Mouse (Mus musculus) forelimb bud, embryonic 11.5 days (tissue): ENCODE measurements around the gene Mmp23.
"Not testable (repeated sequence)": the region's sequence is repeated elsewhere in the genome, so short reads cannot be mapped to it uniquely, and the experiment has no call there.

Experiments
- DNase-seq: peaks from one replicate; pipeline ENCODE4 v3.0.0-alpha.2; 2012; ENCODE audit warnings: low read depth, low spot score

Gene Mmp23

GRCm38 (mm10) chr4:155654456-155655298, 1.5 kb upstream of the Mmp23 start:
- no peak for DNase-seq

- no peak for DNase-seq
Measured at GRCm38 (mm10) chr4:155654183-155654455, 935 bp upstream of the Mmp23 start.

GRCm38 (mm10) chr4:155653451-155654182, 433 bp upstream of the Mmp23 start:
- DNase-seq, result no peak

GRCm38 (mm10) chr4:155652283-155653085, 700 bp downstream of the Mmp23 start:
- no peak for DNase-seq

- no peak for DNase-seq
Measured at GRCm38 (mm10) chr4:155651553-155652269, 1.5 kb downstream of the Mmp23 start.

- no peak for DNase-seq
Measured at GRCm38 (mm10) chr4:155649355-155649754, 3.8 kb downstream of the Mmp23 start.

- DNase-seq, result no peak
Measured at GRCm38 (mm10) chr4:155645721-155646120, 7.5 kb downstream of the Mmp23 start.

GRCm38 (mm10) chr4:155645308-155645707, 7.9 kb downstream of the Mmp23 start, which contains the start of gene Gm10563:
Gene Gm10563 (minus strand): TSS chr4:155645408.
- DNase-seq, result not testable (repeated sequence)

- no peak for DNase-seq
Measured at GRCm38 (mm10) chr4:155643531-155643930, 9.7 kb downstream of the Mmp23 start.

- DNase-seq, result no peak
Measured at GRCm38 (mm10) chr4:155635766-155636499, 17.3 kb downstream of the Mmp23 start.

GRCm38 (mm10) chr4:155630267-155630666, 22.9 kb downstream of the Mmp23 start:
- no peak for DNase-seq

- DNase-seq, result peak; percentile 98
Measured at GRCm38 (mm10) chr4:155624338-155625291, 28.6 kb downstream of the Mmp23 start, which contains the start of gene Cdk11b. Gene Cdk11b (plus strand): TSS chr4:155624854.

GRCm38 (mm10) chr4:155618321-155618720, 34.9 kb downstream of the Mmp23 start:
- no peak for DNase-seq

GRCm38 (mm10) chr4:155613264-155613663, 39.9 kb downstream of the Mmp23 start:
- no peak for DNase-seq

- DNase-seq, result no peak
Measured at GRCm38 (mm10) chr4:155611860-155612259, 41.3 kb downstream of the Mmp23 start.

GRCm38 (mm10) chr4:155606825-155607224, 46.4 kb downstream of the Mmp23 start:
- no peak for DNase-seq

GRCm38 (mm10) chr4:155605132-155605531, 48.1 kb downstream of the Mmp23 start:
- no peak for DNase-seq

- no peak for DNase-seq
Measured at GRCm38 (mm10) chr4:155603801-155604200, 49.4 kb downstream of the Mmp23 start.

GRCm38 (mm10) chr4:155602753-155603152, 50.4 kb downstream of the Mmp23 start:
- no peak for DNase-seq
